Mouse (Mus musculus): ENCODE measurements at regions not wholly inside any gene's neighbourhood (a gene's known extent, or its start where the extent isn't known, plus 50 kb on each side); places are given as distances from the start of the nearest gene placed in this dataset.

- no peak for TF ChIP-seq CTCF (IDR thresholded peaks at IDR 0.05)
- no peak for TF ChIP-seq EP300 (IDR thresholded peaks at IDR 0.05)
These were observed 645.4 kb downstream of the Actr3 start for GRCm38 (mm10) chr1:124790130-124790529.
